Mouse (Mus musculus): ENCODE data around the gene Ndufv1.

- TF ChIP-seq CTCF (IDR thresholded peaks at IDR 0.05; ENCODE audit: borderline replicate concordance, control insufficient read depth, extremely low read depth, insufficient read depth, low read length, poor library complexity): no peak
- TF ChIP-seq POLR2A (IDR thresholded peaks at IDR 0.05; ENCODE audit: control insufficient read depth, extremely low read depth, insufficient read depth, low read length, poor library complexity): no peak
These were observed 43.5 kb upstream of the Ndufv1 start for GRCm38 (mm10) chr19:4055947-4056693.

All from thymus, adult 2 months (tissue).